Mouse (Mus musculus) liver, postnatal 0 days (tissue): Measurements from ENCODE around the gene Traf4. TPM values are rescaled to one million over a fixed set of nuclear protein-coding genes. Genes with fewer than 3 reads are reported as not detected.

Experiments used
- ATAC-seq: fragments of 200-750 bp; cut with Nextera tagmentation; 2 replicates; pipeline ENCODE4 v1.8.0; 2017; ENCODE audit warnings: mild to moderate bottlenecking, moderate library complexity
- DNase-seq: peaks from one replicate; pipeline ENCODE4 v3.0.0-alpha.2; 2016
- H3K27ac ChIP-seq: fragments of 300-500 bp; sonication (generic); 2 replicates; pipeline ENCODE4 v1.5.1; 2014; ENCODE audit warnings: antibody characterized with exemption, moderate library complexity, mild to moderate bottlenecking, low read depth
- H3K27me3 ChIP-seq: fragments of 300-500 bp; sonication (generic); 2 replicates; pipeline ENCODE4 v1.6.1; 2014; ENCODE audit warnings: low read length, control low read depth, mixed read lengths; ENCODE audit not compliant: insufficient read depth
- H3K36me3 ChIP-seq: fragments of 300-500 bp; sonication (generic); replicated peaks from 2 replicates; pipeline ENCODE4 v1.6.1; 2014; ENCODE audit warnings: mild to moderate bottlenecking, control low read depth, low read length, moderate library complexity, mixed read lengths; ENCODE audit not compliant: insufficient read depth
- H3K4me1 ChIP-seq: fragments of 300-500 bp; sonication (generic); 2 replicates; pipeline ENCODE4 v1.6.1; 2014; ENCODE audit warnings: antibody characterized with exemption, mild to moderate bottlenecking, control low read depth; ENCODE audit not compliant: insufficient read depth
- H3K4me2 ChIP-seq: fragments of 300-500 bp; sonication (generic); 2 replicates; pipeline ENCODE4 v1.6.1; 2014; ENCODE audit warnings: low read depth, mild to moderate bottlenecking, low read length, moderate library complexity, mixed read lengths
- H3K4me3 ChIP-seq: fragments of 300-500 bp; sonication (generic); 2 replicates; pipeline ENCODE4 v1.5.1; 2014; ENCODE audit warnings: low read depth, low read length
- H3K9ac ChIP-seq: fragments of 300-500 bp; sonication (generic); replicated peaks from 2 replicates; pipeline ENCODE4 v1.6.1; 2014; ENCODE audit warnings: mild to moderate bottlenecking, moderate library complexity
- H3K9me3 ChIP-seq: fragments of 300-500 bp; sonication (generic); 2 replicates; pipeline ENCODE4 v1.6.1; 2016; ENCODE audit warnings: mild to moderate bottlenecking, control low read depth, low read length, mixed read lengths
- CTCF ChIP-seq: sonication (generic); IDR thresholded peaks from 2 replicates; pipeline ENCODE4 v1.5.1; 2016; ENCODE audit warnings: antibody characterized with exemption, low read depth
- EP300 ChIP-seq: IDR thresholded peaks from 2 replicates; pipeline ENCODE4 v1.6.1; 2016; ENCODE audit warnings: antibody characterized with exemption, low read depth, mild to moderate bottlenecking
- WGBS: fragments of 180-500 bp; shearing (Covaris S2); extraction: QIAGEN DNeasy Blood & Tissue Kit; methylation state at CpG from one replicate; pipeline ENCODE4 v1.1.7; 2014; ENCODE audit not compliant: insufficient replicate concordance; 5-methylcytosine and 5-hydroxymethylcytosine counted together
- polyA plus RNA-seq: library from polyadenylated mRNA; unstranded; fragments of >200 nt; fragmentation: Nextera tagmentation; extraction: Ambion mirVana; gene quantifications from 2 replicates; pipeline ENCODE4 v1.2.1, GENCODE M21; 2015

The Traf4 gene
- polyA plus RNA-seq, 1 experiment from 2014 or later: 15.3 TPM

- peak overlapping the region; percentile 8; the same call in 1 of the 2 replicates for H3K9ac ChIP-seq
- WGBS: 34% methylated on average over 19 of the region's 19 CpGs
- no peaks in the 10 kb centered on the region for H3K9me3 ChIP-seq
These were observed 3.4 kb upstream of the Traf4 start for GRCm38 (mm10) chr11:78168541-78169468.

GRCm38 (mm10) chr11:78167257-78167959, 2.0 kb upstream of the Traf4 start:
- DNase-seq (peak; percentile 11), ATAC-seq (no peak)
- H3K9me3 ChIP-seq: no peaks in the 10 kb centered on the region
- peaks cover 48% of the 10 kb centered on the region for H3K4me1 ChIP-seq
- H3K4me2 ChIP-seq: no peak overlapping the region
- WGBS: 93% methylated on average over 14 of the region's 14 CpGs
- no peak overlapping the region for H3K4me3 ChIP-seq
- TF ChIP-seq EP300: no peak
- TF ChIP-seq CTCF: no peak
- no peaks in the 10 kb centered on the region for H3K27me3 ChIP-seq
- peaks cover 3% of the 10 kb centered on the region; the same call in 1 of the 2 replicates for H3K36me3 ChIP-seq
- H3K9ac ChIP-seq: no peak overlapping the region
- 0 out of 2 replicates have a peak overlapping the region, but pooled peaks have one; percentile 30 for H3K27ac ChIP-seq

More at GRCm38 (mm10) chr11:78168541-78169468, 3.4 kb upstream of the Traf4 start:
- peaks cover 36% of the 10 kb centered on the region for H3K4me1 ChIP-seq
- H3K36me3 ChIP-seq: peaks cover 3% of the 10 kb centered on the region; the same call in 1 of the 2 replicates
- peak overlapping the region; percentile 51 for H3K27ac ChIP-seq
- TF ChIP-seq EP300: peak; percentile 84
- no peak for TF ChIP-seq CTCF
- H3K4me3 ChIP-seq: peak overlapping the region; percentile 29
- DNase-seq (peak; percentile 60), ATAC-seq (0 out of 2 replicates have a peak, but pooled peaks have one; percentile 8)
- no peaks in the 10 kb centered on the region for H3K27me3 ChIP-seq
- peak overlapping the region; percentile 68 for H3K4me2 ChIP-seq

GRCm38 (mm10) chr11:78166640-78167039, 1.3 kb upstream of the Traf4 start:
- H3K27ac ChIP-seq: no peak overlapping the region
- no peak overlapping the region for H3K4me3 ChIP-seq
- no peak for ATAC-seq
- peaks cover 53% of the 10 kb centered on the region for H3K4me1 ChIP-seq
- H3K4me2 ChIP-seq: no peak overlapping the region
- WGBS: 74% methylated on average over 6 of the region's 6 CpGs
- TF ChIP-seq EP300: no peak
- TF ChIP-seq CTCF: no peak
- no peaks in the 10 kb centered on the region for H3K9me3 ChIP-seq
- no peak for DNase-seq
- H3K9ac ChIP-seq: no peak overlapping the region; the same call in 1 of the 2 replicates
- H3K27me3 ChIP-seq: no peaks in the 10 kb centered on the region
- H3K36me3 ChIP-seq: peaks cover 8% of the 10 kb centered on the region

GRCm38 (mm10) chr11:78166161-78166560, 772 bp upstream of the Traf4 start:
- Histone ChIP-seq H3K27me3 (no peaks in the 10 kb centered on the region), H3K4me3 (peak overlapping the region; percentile 96), H3K4me2 (peak overlapping the region; percentile 100), H3K9me3 (no peaks in the 10 kb centered on the region), H3K27ac (peak overlapping the region; percentile 90), H3K9ac (peak overlapping the region; percentile 87), H3K36me3 (peaks cover 12% of the 10 kb centered on the region), H3K4me1 (peaks cover 53% of the 10 kb centered on the region)
- DNase-seq (peak; percentile 13), ATAC-seq (no peak)
- no peak for TF ChIP-seq CTCF
- no peak for TF ChIP-seq EP300
- 56% methylated on average over 4 of the region's 4 CpGs for WGBS

- Histone ChIP-seq H3K27me3 (no peaks in the 10 kb centered on the region), H3K36me3 (peaks cover 16% of the 10 kb centered on the region), H3K9ac (peak overlapping the region; percentile 87), H3K27ac (peak overlapping the region; percentile 90), H3K9me3 (no peaks in the 10 kb centered on the region), H3K4me2 (peak overlapping the region; percentile 100), H3K4me1 (peaks cover 53% of the 10 kb centered on the region), H3K4me3 (peak overlapping the region; percentile 96)
- TF ChIP-seq EP300 (no peak), CTCF (no peak)
- DNase-seq (no peak), ATAC-seq (peak; percentile 49)
- WGBS: 2% methylated on average over 16 of the region's 16 CpGs
These were observed 346 bp upstream of the Traf4 start for GRCm38 (mm10) chr11:78165761-78166109.

- DNase-seq: no peak
- no peak for ATAC-seq
- Histone ChIP-seq H3K27ac (peak overlapping the region; percentile 90), H3K4me1 (peaks cover 53% of the 10 kb centered on the region), H3K4me2 (peak overlapping the region; percentile 100), H3K4me3 (peak overlapping the region; percentile 96), H3K36me3 (peaks cover 24% of the 10 kb centered on the region), H3K9ac (peak overlapping the region; percentile 87), H3K9me3 (no peaks in the 10 kb centered on the region), H3K27me3 (no peaks in the 10 kb centered on the region)
- WGBS: 0% methylated on average over 14 of the region's 14 CpGs
- no peak for TF ChIP-seq EP300
- no peak for TF ChIP-seq CTCF
These were observed 825 bp downstream of the Traf4 start for GRCm38 (mm10) chr11:78164604-78164923.
